Mouse (Mus musculus): ENCODE measurements around the gene Bfsp2.

Bfsp2 gene

GRCm38 (mm10) chr9:103378686-103379085 is 101.5 kb downstream of the Bfsp2 start:
- no peak for DNase-seq

- DNase-seq: no peak
Observed at GRCm38 (mm10) chr9:103376346-103377320, 103.6 kb downstream of the Bfsp2 start.

All from lung, postnatal 14 days (tissue).